Mouse (Mus musculus): Measurements from ENCODE around the gene Txndc5. TPM values are rescaled to one million over a fixed set of nuclear protein-coding genes. Genes with fewer than 3 reads are reported as not detected.

The Txndc5 gene
- polyA plus RNA-seq, 2 experiments = 31.2 to 66.8 TPM

DNA sequence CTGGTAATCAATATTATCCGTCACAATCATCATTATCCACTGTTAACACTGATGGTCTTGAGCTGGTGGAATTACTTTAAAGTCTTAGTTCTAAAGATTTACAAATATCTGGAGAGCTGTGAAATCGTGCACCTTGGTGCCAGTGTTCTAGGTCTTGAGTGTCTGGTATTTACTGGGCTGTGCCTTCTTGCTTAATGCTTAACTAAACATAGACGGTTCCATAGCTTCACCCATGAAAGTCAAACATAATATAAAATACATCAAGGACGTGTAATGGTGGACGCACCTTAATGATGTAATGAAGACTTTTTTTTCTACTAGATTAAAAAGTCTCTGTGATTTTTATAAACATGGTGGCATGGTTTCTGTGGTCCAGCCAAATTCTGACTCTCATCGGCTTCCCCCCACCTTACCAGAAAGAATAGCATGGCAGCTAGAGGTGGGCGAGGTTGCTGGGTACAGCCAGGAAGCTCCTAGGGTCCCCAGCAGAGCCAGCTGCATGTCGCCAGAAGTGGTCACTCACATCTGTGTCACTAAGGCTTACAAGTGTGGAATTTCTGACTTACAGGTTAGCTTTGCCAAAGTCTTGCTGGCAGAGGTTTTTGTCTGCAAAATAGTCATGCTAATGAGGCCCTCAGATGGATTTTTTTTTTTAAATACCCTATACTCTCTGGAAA lies 16.3 kb upstream of the Txndc5 start:
- WGBS (ENCODE audit: insufficient replicate concordance) = 62% methylated on average over 8 of the region's 8 CpGs
- no peak overlapping the region for H3K4me2 ChIP-seq (ENCODE audit: low read depth)

DNA sequence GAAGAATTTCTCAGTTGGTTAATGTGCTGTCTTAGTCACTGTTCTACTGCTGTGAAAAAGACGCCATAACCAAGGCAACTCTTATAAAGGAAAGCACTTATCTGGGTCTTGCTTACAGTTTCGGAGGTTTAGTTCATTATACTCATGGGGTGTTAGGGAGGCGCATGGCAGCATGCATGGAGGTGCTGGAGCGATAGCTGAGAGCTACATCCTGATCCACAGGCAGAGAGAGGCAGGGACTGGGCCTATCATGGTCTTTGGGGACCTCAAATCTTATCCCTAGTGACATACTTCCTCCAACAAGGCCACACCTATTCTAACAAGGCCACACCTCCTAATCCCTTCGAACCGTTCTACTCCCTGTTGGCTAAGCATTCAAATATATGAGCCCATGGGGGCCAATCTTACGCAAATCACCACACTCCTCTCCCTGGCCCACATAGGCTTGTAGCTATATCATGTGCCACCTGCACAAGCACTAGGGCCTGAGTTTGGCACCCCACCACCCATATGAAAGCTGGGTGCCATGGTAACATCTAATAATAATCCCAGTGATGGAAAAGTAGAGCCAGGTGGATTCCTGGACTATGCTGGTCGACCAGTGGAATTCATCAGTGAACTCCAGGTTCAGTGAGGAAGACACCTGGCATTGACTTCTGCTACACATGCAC lies 15.0 kb upstream of the Txndc5 start:
- Histone ChIP-seq H3K9ac (replicated peaks) (no peak overlapping the region), H3K27me3 (ENCODE audit: control insufficient read depth, insufficient read depth, low read length) (no peaks in the 10 kb centered on the region), H3K9me3 (ENCODE audit: control insufficient read depth, low read length) (no peaks in the 10 kb centered on the region), H3K36me3 (replicated peaks; ENCODE audit: control insufficient read depth, insufficient read depth, low read depth) (no peaks in the 10 kb centered on the region), H3K4me1 (replicated peaks; ENCODE audit: control insufficient read depth in 2 of 2, insufficient read depth in 2 of 2, low read length in 1 of 2) (no peaks in the 10 kb centered on the region), H3K4me3 (ENCODE audit: insufficient read depth in 1 of 2, low read depth in 2 of 2, low read length in 2 of 2) (no peak overlapping the region), H3K27ac (no peak overlapping the region), H3K4me2 (ENCODE audit: low read depth) (no peak overlapping the region)
- TF ChIP-seq EP300 (IDR thresholded peaks at IDR 0.05; ENCODE audit: low read depth) = no peak
- no peak for TF ChIP-seq CTCF (IDR thresholded peaks at IDR 0.05; ENCODE audit: low read depth)
- 61% methylated on average over 8 of the region's 8 CpGs for WGBS (ENCODE audit: insufficient replicate concordance)
- DNase-seq (ENCODE audit: low read depth in 3 of 3, low spot score in 3 of 3) = no peak
- no peak for ATAC-seq (ENCODE audit: insufficient read depth)

More for the DNA sequence above, 16.3 kb upstream of the Txndc5 start:
- TF ChIP-seq CTCF (IDR thresholded peaks at IDR 0.05; ENCODE audit: low read depth) (no peak), EP300 (IDR thresholded peaks at IDR 0.05; ENCODE audit: low read depth) (no peak)
- H3K4me1 ChIP-seq (replicated peaks; ENCODE audit: control insufficient read depth in 2 of 2, insufficient read depth in 2 of 2, low read length in 1 of 2) = no peaks in the 10 kb centered on the region
- ATAC-seq (ENCODE audit: insufficient read depth) (no peak), DNase-seq (ENCODE audit: low read depth in 3 of 3, low spot score in 3 of 3) (no peak)
- no peak overlapping the region for H3K4me3 ChIP-seq (ENCODE audit: insufficient read depth in 1 of 2, low read depth in 2 of 2, low read length in 2 of 2)
- H3K27ac ChIP-seq = no peak overlapping the region
- H3K9ac ChIP-seq (replicated peaks) = no peak overlapping the region
- no peaks in the 10 kb centered on the region for H3K27me3 ChIP-seq (ENCODE audit: control insufficient read depth, insufficient read depth, low read length)
- H3K36me3 ChIP-seq (replicated peaks; ENCODE audit: control insufficient read depth, insufficient read depth, low read depth) = no peaks in the 10 kb centered on the region
- H3K9me3 ChIP-seq (ENCODE audit: control insufficient read depth, low read length) = no peaks in the 10 kb centered on the region

DNA sequence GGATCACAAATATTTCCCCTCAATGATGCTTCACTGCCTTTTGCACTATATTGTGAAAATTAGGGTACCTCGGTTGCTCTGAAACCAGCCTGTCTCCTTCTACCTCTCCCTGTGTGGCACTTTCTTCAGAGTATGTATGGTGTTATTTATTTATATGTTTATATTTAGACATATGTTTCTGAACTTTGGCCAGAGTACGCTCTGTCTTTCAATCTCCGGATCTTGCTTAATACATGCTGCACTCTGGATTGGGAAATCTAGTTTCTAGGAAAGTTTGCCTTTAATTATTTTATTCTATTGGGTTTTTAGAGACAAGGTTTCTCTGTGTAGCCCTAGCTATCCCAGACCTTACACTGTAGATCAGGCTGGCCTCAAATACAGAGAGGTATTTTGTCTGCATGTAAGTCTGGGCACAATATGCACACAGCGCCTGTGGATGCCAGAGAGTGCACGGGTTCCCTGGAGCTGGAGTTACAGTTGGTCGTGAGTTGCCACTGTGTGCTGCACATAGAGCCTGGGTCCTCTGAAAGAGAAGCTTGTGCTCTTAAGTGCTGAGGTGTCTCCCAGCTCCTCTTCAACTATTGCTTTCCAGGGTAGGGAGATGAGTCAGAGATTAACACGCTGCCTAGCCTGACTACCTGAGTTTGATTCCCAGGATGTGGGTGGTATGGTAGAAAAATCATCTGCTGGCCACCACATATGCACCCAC lies 10.7 kb upstream of the Txndc5 start:
- WGBS (ENCODE audit: insufficient replicate concordance) = 73% methylated on average over 7 of the region's 7 CpGs
- no peaks in the 10 kb centered on the region for H3K9me3 ChIP-seq (ENCODE audit: control insufficient read depth, low read length)
- DNase-seq (ENCODE audit: low read depth in 3 of 3, low spot score in 3 of 3) (no peak), ATAC-seq (ENCODE audit: insufficient read depth) (no peak)
- H3K27ac ChIP-seq = no peak overlapping the region
- no peak overlapping the region for H3K4me3 ChIP-seq (ENCODE audit: insufficient read depth in 1 of 2, low read depth in 2 of 2, low read length in 2 of 2)
- H3K4me1 ChIP-seq (replicated peaks; ENCODE audit: control insufficient read depth in 2 of 2, insufficient read depth in 2 of 2, low read length in 1 of 2) = no peaks in the 10 kb centered on the region
- H3K27me3 ChIP-seq (ENCODE audit: control insufficient read depth, insufficient read depth, low read length) = no peaks in the 10 kb centered on the region
- H3K9ac ChIP-seq (replicated peaks) = no peak overlapping the region
- no peak overlapping the region for H3K4me2 ChIP-seq (ENCODE audit: low read depth)
- no peak for TF ChIP-seq EP300 (IDR thresholded peaks at IDR 0.05; ENCODE audit: low read depth)
- TF ChIP-seq CTCF (IDR thresholded peaks at IDR 0.05; ENCODE audit: low read depth) = no peak
- H3K36me3 ChIP-seq (replicated peaks; ENCODE audit: control insufficient read depth, insufficient read depth, low read depth) = no peaks in the 10 kb centered on the region

DNA sequence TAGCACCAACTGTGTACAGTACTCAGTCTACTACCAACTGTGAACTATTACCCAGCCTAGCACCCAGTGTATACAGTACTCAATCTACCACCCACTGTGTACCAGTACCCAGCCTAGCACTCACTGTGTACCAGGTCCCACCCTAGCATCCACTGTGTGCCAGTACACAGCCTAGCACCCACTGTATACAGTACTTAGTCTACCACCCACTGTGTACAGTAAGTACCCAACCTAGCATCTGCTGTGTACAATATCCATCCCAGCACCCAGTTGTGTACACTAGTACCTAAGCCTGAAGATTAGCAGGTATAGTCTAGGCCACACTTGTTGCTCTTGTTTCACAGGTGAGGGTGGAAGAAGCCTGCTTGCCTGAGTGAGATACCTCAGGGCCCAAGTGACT lies 8.9 kb upstream of the Txndc5 start:
- Histone ChIP-seq H3K4me3 (ENCODE audit: insufficient read depth in 1 of 2, low read depth in 2 of 2, low read length in 2 of 2) (no peak overlapping the region), H3K36me3 (replicated peaks; ENCODE audit: control insufficient read depth, insufficient read depth, low read depth) (no peaks in the 10 kb centered on the region), H3K4me2 (ENCODE audit: low read depth) (no peak overlapping the region), H3K27me3 (ENCODE audit: control insufficient read depth, insufficient read depth, low read length) (no peaks in the 10 kb centered on the region), H3K27ac (no peak overlapping the region), H3K9me3 (ENCODE audit: control insufficient read depth, low read length) (no peaks in the 10 kb centered on the region), H3K4me1 (replicated peaks; ENCODE audit: control insufficient read depth in 2 of 2, insufficient read depth in 2 of 2, low read length in 1 of 2) (no peaks in the 10 kb centered on the region; a peak in 1 of 4 replicates), H3K9ac (replicated peaks) (no peak overlapping the region)
- ATAC-seq (ENCODE audit: insufficient read depth) = no peak
- no peak for DNase-seq (ENCODE audit: low read depth in 3 of 3, low spot score in 3 of 3)
- TF ChIP-seq CTCF (IDR thresholded peaks at IDR 0.05; ENCODE audit: low read depth) (no peak), EP300 (IDR thresholded peaks at IDR 0.05; ENCODE audit: low read depth) (no peak)

DNA sequence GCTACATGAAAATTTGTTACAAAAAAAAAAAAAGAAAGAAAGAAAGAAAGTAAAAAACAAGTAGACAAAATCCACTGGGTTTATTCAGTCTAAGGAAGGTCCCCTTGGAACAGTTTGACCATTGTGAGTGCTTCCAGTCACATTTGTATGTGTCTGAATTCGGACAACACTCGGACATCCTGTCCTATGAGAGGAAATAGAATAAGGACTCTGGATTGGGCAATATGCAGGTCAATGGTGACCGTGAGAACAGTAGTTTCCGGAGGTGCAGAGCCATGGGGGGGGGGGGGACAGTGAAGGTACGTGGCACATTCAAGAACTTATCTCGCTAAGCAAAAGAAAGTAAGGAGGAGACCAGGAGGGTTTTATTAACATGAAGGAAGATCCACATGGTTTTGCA lies 6.1 kb upstream of the Txndc5 start:
- H3K9me3 ChIP-seq (ENCODE audit: control insufficient read depth, low read length) = no peaks in the 10 kb centered on the region
- TF ChIP-seq CTCF (IDR thresholded peaks at IDR 0.05; ENCODE audit: low read depth) = no peak
- TF ChIP-seq EP300 (IDR thresholded peaks at IDR 0.05; ENCODE audit: low read depth) = no peak
- peaks cover 0 to 3% of the 10 kb centered on the region in 2 experiments; a peak in 1 of 4 replicates for H3K4me1 ChIP-seq (replicated peaks; ENCODE audit: control insufficient read depth in 2 of 2, insufficient read depth in 2 of 2, low read length in 1 of 2)
- DNase-seq (ENCODE audit: low read depth in 3 of 3, low spot score in 3 of 3) (no peak), ATAC-seq (ENCODE audit: insufficient read depth) (no peak)
- no peak overlapping the region for H3K27ac ChIP-seq
- no peak overlapping the region for H3K9ac ChIP-seq (replicated peaks)
- 43% methylated on average over 6 of the region's 6 CpGs for WGBS (ENCODE audit: insufficient replicate concordance)
- no peaks in the 10 kb centered on the region for H3K36me3 ChIP-seq (replicated peaks; ENCODE audit: control insufficient read depth, insufficient read depth, low read depth)
- no peaks in the 10 kb centered on the region for H3K27me3 ChIP-seq (ENCODE audit: control insufficient read depth, insufficient read depth, low read length)
- no peak overlapping the region for H3K4me3 ChIP-seq (ENCODE audit: insufficient read depth in 1 of 2, low read depth in 2 of 2, low read length in 2 of 2)
- H3K4me2 ChIP-seq (ENCODE audit: low read depth) = no peak overlapping the region
